Mouse (Mus musculus) splenic B cell, adult 2 months (primary cell): ENCODE measurements around the gene Trim31.

Experiments
- DNase-seq: peaks from one replicate; pipeline ENCODE4 v3.0.0-alpha.2; 2011; ENCODE audit warnings: low read depth, low spot score
- H3K27me3 ChIP-seq: 2 replicates; pipeline ENCODE4 v1.6.1; 2012; ENCODE audit warnings: mild to moderate bottlenecking, low read length, moderate library complexity, mixed read lengths; ENCODE audit not compliant: control insufficient read depth, poor library complexity, insufficient read depth, severe bottlenecking
- H3K36me3 ChIP-seq: 2 replicates; pipeline ENCODE4 v1.6.1; 2012; ENCODE audit warnings: mild to moderate bottlenecking, low read length, moderate library complexity, mixed read lengths; ENCODE audit not compliant: control insufficient read depth, poor library complexity, insufficient read depth, severe bottlenecking

Trim31 gene

GRCm38 (mm10) chr17:36914108-36914507, 16.2 kb downstream of the Trim31 start:
- H3K27me3 ChIP-seq, result no peaks in the 10 kb centered on the region; the same call in 1 of the 2 replicates
- DNase-seq, result peak; percentile 84
- H3K36me3 ChIP-seq, result no peaks in the 10 kb centered on the region

GRCm38 (mm10) chr17:36915076-36915475, 17.2 kb downstream of the Trim31 start:
- Histone ChIP-seq H3K36me3 (no peaks in the 10 kb centered on the region), H3K27me3 (no peaks in the 10 kb centered on the region; the same call in 1 of the 2 replicates)
- peak; percentile 71 for DNase-seq

- H3K36me3 ChIP-seq, result no peaks in the 10 kb centered on the region
- no peak for DNase-seq
These were observed 22.3 kb downstream of the Trim31 start for GRCm38 (mm10) chr17:36920239-36920638.

GRCm38 (mm10) chr17:36922715-36923114, 24.8 kb downstream of the Trim31 start:
- Histone ChIP-seq H3K27me3 (no peaks in the 10 kb centered on the region), H3K36me3 (no peaks in the 10 kb centered on the region)
- no peak for DNase-seq

More at GRCm38 (mm10) chr17:36920239-36920638, 22.3 kb downstream of the Trim31 start:
- no peaks in the 10 kb centered on the region for H3K27me3 ChIP-seq

GRCm38 (mm10) chr17:36923491-36923890, 25.6 kb downstream of the Trim31 start:
- no peaks in the 10 kb centered on the region for H3K36me3 ChIP-seq
- no peak for DNase-seq

GRCm38 (mm10) chr17:36927496-36928120, 29.7 kb downstream of the Trim31 start:
- Histone ChIP-seq H3K27me3 (no peaks in the 10 kb centered on the region), H3K36me3 (no peaks in the 10 kb centered on the region)
- DNase-seq, result no peak

More at GRCm38 (mm10) chr17:36923491-36923890, 25.6 kb downstream of the Trim31 start:
- H3K27me3 ChIP-seq, result no peaks in the 10 kb centered on the region

GRCm38 (mm10) chr17:36929236-36929932, 31.5 kb downstream of the Trim31 start:
- Histone ChIP-seq H3K36me3 (no peaks in the 10 kb centered on the region), H3K27me3 (no peaks in the 10 kb centered on the region)
- DNase-seq, result no peak

GRCm38 (mm10) chr17:36930233-36930632, 32.3 kb downstream of the Trim31 start:
- H3K27me3 ChIP-seq, result no peaks in the 10 kb centered on the region
- DNase-seq, result no peak
- H3K36me3 ChIP-seq, result no peaks in the 10 kb centered on the region

- DNase-seq, result no peak
- H3K27me3 ChIP-seq, result no peaks in the 10 kb centered on the region
- no peaks in the 10 kb centered on the region for H3K36me3 ChIP-seq
These were observed 33.2 kb downstream of the Trim31 start for GRCm38 (mm10) chr17:36931130-36931529.

GRCm38 (mm10) chr17:36931806-36932205, 33.9 kb downstream of the Trim31 start:
- Histone ChIP-seq H3K27me3 (no peaks in the 10 kb centered on the region), H3K36me3 (no peaks in the 10 kb centered on the region)
- DNase-seq, result no peak

- Histone ChIP-seq H3K36me3 (no peaks in the 10 kb centered on the region), H3K27me3 (no peaks in the 10 kb centered on the region)
- DNase-seq, result no peak
These were observed 40.1 kb downstream of the Trim31 start for GRCm38 (mm10) chr17:36938056-36938455.

GRCm38 (mm10) chr17:36942391-36942790, 44.5 kb downstream of the Trim31 start:
- no peaks in the 10 kb centered on the region for H3K36me3 ChIP-seq
- DNase-seq, result no peak

GRCm38 (mm10) chr17:36942791-36943471, 45.0 kb downstream of the Trim31 start, which contains the start of gene Rnf39:
TSS of gene Rnf39 (plus strand) at chr17:36942918.
- no peaks in the 10 kb centered on the region for H3K36me3 ChIP-seq
- no peak for DNase-seq
- no peaks in the 10 kb centered on the region for H3K27me3 ChIP-seq

More at GRCm38 (mm10) chr17:36942391-36942790, 44.5 kb downstream of the Trim31 start:
- no peaks in the 10 kb centered on the region for H3K27me3 ChIP-seq

GRCm38 (mm10) chr17:36943691-36944090, 45.8 kb downstream of the Trim31 start:
- no peak for DNase-seq
- Histone ChIP-seq H3K36me3 (no peaks in the 10 kb centered on the region), H3K27me3 (no peaks in the 10 kb centered on the region)
